Mouse (Mus musculus): ENCODE data around the gene Map4k2.

Map4k2 gene

GRCm38 (mm10) chr19:6346023-6346422 lies 5.1 kb downstream of the Map4k2 start:
- no peak for DNase-seq (ENCODE audit: low spot score in 2 of 2)

GRCm38 (mm10) chr19:6346661-6347060 lies 5.7 kb downstream of the Map4k2 start:
- no peak for DNase-seq (ENCODE audit: low spot score in 2 of 2)

- no peak for DNase-seq (ENCODE audit: low spot score in 2 of 2)
Observed at GRCm38 (mm10) chr19:6347615-6348014, 6.7 kb downstream of the Map4k2 start.

GRCm38 (mm10) chr19:6348717-6349116 lies 7.8 kb downstream of the Map4k2 start:
- DNase-seq (ENCODE audit: low spot score in 2 of 2) = no peak

GRCm38 (mm10) chr19:6349215-6349983 lies 8.5 kb downstream of the Map4k2 start:
- DNase-seq (ENCODE audit: low spot score in 2 of 2) = peak in 1 of 2 experiments; percentile 44

- DNase-seq (ENCODE audit: low spot score in 2 of 2) = no peak
Observed at GRCm38 (mm10) chr19:6351431-6352106, 10.6 kb downstream of the Map4k2 start.

GRCm38 (mm10) chr19:6352107-6352505 lies 11.2 kb downstream of the Map4k2 start:
- no peak for DNase-seq (ENCODE audit: low spot score in 2 of 2)

GRCm38 (mm10) chr19:6354030-6354429 lies 13.1 kb downstream of the Map4k2 start:
- no peak for DNase-seq (ENCODE audit: low spot score in 2 of 2)

GRCm38 (mm10) chr19:6361291-6361690 lies 20.4 kb downstream of the Map4k2 start:
- DNase-seq (ENCODE audit: low spot score in 2 of 2) = no peak

- DNase-seq (ENCODE audit: low spot score in 2 of 2) = no peak
Observed at GRCm38 (mm10) chr19:6363091-6363410, 22.1 kb downstream of the Map4k2 start.

GRCm38 (mm10) chr19:6363411-6364240 lies 22.7 kb downstream of the Map4k2 start, which contains the start of gene Sf1:
Gene Sf1 (plus strand): TSS chr19:6363690.
- DNase-seq (ENCODE audit: low spot score in 2 of 2) = peak; percentile 98 to 99

- peak; percentile 90 to 96 for DNase-seq (ENCODE audit: low spot score in 2 of 2)
Observed at GRCm38 (mm10) chr19:6364317-6364725, 23.4 kb downstream of the Map4k2 start.

- no peak for DNase-seq (ENCODE audit: low spot score in 2 of 2)
Observed at GRCm38 (mm10) chr19:6364842-6365241, 23.9 kb downstream of the Map4k2 start.

GRCm38 (mm10) chr19:6370175-6370574 lies 29.2 kb downstream of the Map4k2 start:
- DNase-seq (ENCODE audit: low spot score in 2 of 2) = no peak

- DNase-seq (ENCODE audit: low spot score in 2 of 2) = no peak
Observed at GRCm38 (mm10) chr19:6372433-6372832, 31.5 kb downstream of the Map4k2 start.

GRCm38 (mm10) chr19:6373539-6374400 lies 32.8 kb downstream of the Map4k2 start:
- DNase-seq (ENCODE audit: low spot score in 2 of 2) = peak; percentile 77 to 93

- peak in 1 of 2 experiments; percentile 16 for DNase-seq (ENCODE audit: low spot score in 2 of 2)
Observed at GRCm38 (mm10) chr19:6374571-6374970, 33.6 kb downstream of the Map4k2 start.

- peak in 1 of 2 experiments; percentile 16 for DNase-seq (ENCODE audit: low spot score in 2 of 2)
Observed at GRCm38 (mm10) chr19:6375423-6376254, 34.7 kb downstream of the Map4k2 start.

- peak in 1 of 2 experiments; percentile 75 for DNase-seq (ENCODE audit: low spot score in 2 of 2)
Observed at GRCm38 (mm10) chr19:6376255-6376564, 35.3 kb downstream of the Map4k2 start.

- DNase-seq (ENCODE audit: low spot score in 2 of 2) = no peak
Observed at GRCm38 (mm10) chr19:6376643-6377042, 35.7 kb downstream of the Map4k2 start.

Measured in spleen, postnatal 10 days (tissue).